Mouse (Mus musculus): ENCODE results near the gene Chfr.

- no peak for TF ChIP-seq POLR2A (IDR thresholded peaks at IDR 0.05; ENCODE audit: insufficient read length, low read depth)
- no peak for TF ChIP-seq USF1 (IDR thresholded peaks at IDR 0.05; ENCODE audit: low read depth)
Measured at GRCm38 (mm10) chr5:110102429-110102828, 33.2 kb upstream of the Chfr start.

All from myocyte (in vitro differentiated cells).